Mouse (Mus musculus) neural tube, embryonic 12.5 days (tissue): Measurements from ENCODE around the gene Clstn3. TPM values are rescaled to one million over a fixed set of nuclear protein-coding genes. Genes with fewer than 3 reads are reported as not detected.

Experiments
- ATAC-seq: fragments of 200-750 bp; cut with Nextera tagmentation; 2 replicates; pipeline ENCODE4 v1.8.0; 2017; ENCODE audit warnings: low read depth, mild to moderate bottlenecking, moderate TSS enrichment, moderate library complexity; ENCODE audit not compliant: low FRiP score
- H3K27ac ChIP-seq: fragments of 300-500 bp; sonication (generic); 2 replicates; pipeline ENCODE4 v1.5.1; 2016
- H3K27me3 ChIP-seq: fragments of 300-500 bp; sonication (generic); replicated peaks from 2 replicates; pipeline ENCODE4 v1.6.1; 2016; ENCODE audit warnings: mild to moderate bottlenecking
- H3K36me3 ChIP-seq: fragments of 300-500 bp; sonication (generic); 2 replicates; pipeline ENCODE4 v1.6.1; 2016; ENCODE audit warnings: mild to moderate bottlenecking
- H3K4me1 ChIP-seq: fragments of 300-500 bp; sonication (generic); 2 replicates; pipeline ENCODE4 v1.6.1; 2016
- H3K4me2 ChIP-seq: fragments of 300-500 bp; sonication (generic); replicated peaks from 2 replicates; pipeline ENCODE4 v1.6.1; 2016; ENCODE audit warnings: mild to moderate bottlenecking
- H3K4me3 ChIP-seq: fragments of 300-500 bp; sonication (generic); 2 replicates; pipeline ENCODE4 v1.5.1; 2016
- H3K9ac ChIP-seq: fragments of 300-500 bp; sonication (generic); 2 replicates; pipeline ENCODE4 v1.6.1; 2016; ENCODE audit warnings: mild to moderate bottlenecking
- H3K9me3 ChIP-seq: fragments of 300-500 bp; sonication (generic); 2 replicates; pipeline ENCODE4 v1.6.1; 2016; ENCODE audit warnings: mild to moderate bottlenecking
- WGBS: fragments of 180-500 bp; shearing (Covaris S2); methylation state at CpG from one replicate; pipeline ENCODE4 v1.1.7; 2016; 5-methylcytosine and 5-hydroxymethylcytosine counted together
- polyA plus RNA-seq: library from polyadenylated mRNA; unstranded; fragments of >200 nt; fragmentation: Nextera tagmentation; extraction: Ambion mirVana; gene quantifications from 2 replicates; pipeline ENCODE4 v1.2.1, GENCODE M21; 2016

Clstn3 gene
- polyA plus RNA-seq, 1 experiment from 2014 or later, result 39.7 TPM

GRCm38 (mm10) chr6:124458505-124458904 is 6.1 kb downstream of the Clstn3 start:
- peaks cover 14% of the 10 kb centered on the region; the same call in 1 of the 2 replicates for H3K36me3 ChIP-seq
- H3K4me1 ChIP-seq, result peaks cover 8% of the 10 kb centered on the region; the same call in 1 of the 2 replicates
- WGBS, result 89% methylated on average over 11 of the region's 11 CpGs
- H3K4me2 ChIP-seq, result no peak overlapping the region
- no peak for ATAC-seq
- no peak overlapping the region for H3K9ac ChIP-seq
- H3K27me3 ChIP-seq, result no peaks in the 10 kb centered on the region
- H3K9me3 ChIP-seq, result no peaks in the 10 kb centered on the region
- no peak overlapping the region for H3K4me3 ChIP-seq
- no peak overlapping the region for H3K27ac ChIP-seq

- Histone ChIP-seq H3K4me2 (no peak overlapping the region), H3K9ac (no peak overlapping the region), H3K9me3 (no peaks in the 10 kb centered on the region), H3K27ac (no peak overlapping the region), H3K36me3 (peaks cover 14% of the 10 kb centered on the region; the same call in 1 of the 2 replicates), H3K27me3 (no peaks in the 10 kb centered on the region), H3K4me3 (no peak overlapping the region), H3K4me1 (peaks cover 3% of the 10 kb centered on the region; the same call in 1 of the 2 replicates)
- 92% methylated on average over 5 of the region's 5 CpGs for WGBS
- no peak for ATAC-seq
These were observed 6.8 kb downstream of the Clstn3 start for GRCm38 (mm10) chr6:124457827-124458226.

- WGBS, result 95% methylated on average over 5 of the region's 5 CpGs
- Histone ChIP-seq H3K4me1 (no peaks in the 10 kb centered on the region), H3K27ac (no peak overlapping the region), H3K36me3 (peaks cover 14% of the 10 kb centered on the region; the same call in 1 of the 2 replicates), H3K27me3 (no peaks in the 10 kb centered on the region), H3K9ac (no peak overlapping the region), H3K4me3 (no peak overlapping the region), H3K9me3 (no peaks in the 10 kb centered on the region), H3K4me2 (no peak overlapping the region)
- ATAC-seq, result no peak
These were observed 8.4 kb downstream of the Clstn3 start for GRCm38 (mm10) chr6:124456243-124456642.

GRCm38 (mm10) chr6:124453756-124454155 is 10.8 kb downstream of the Clstn3 start:
- Histone ChIP-seq H3K9ac (no peak overlapping the region), H3K4me2 (no peak overlapping the region), H3K27me3 (no peaks in the 10 kb centered on the region), H3K4me1 (no peaks in the 10 kb centered on the region), H3K36me3 (peaks cover 21% of the 10 kb centered on the region), H3K4me3 (no peak overlapping the region), H3K27ac (no peak overlapping the region), H3K9me3 (no peaks in the 10 kb centered on the region)
- 43% methylated on average over 4 of the region's 4 CpGs for WGBS
- ATAC-seq, result peak; percentile 38; the same call in 1 of the 2 replicates

DNA sequence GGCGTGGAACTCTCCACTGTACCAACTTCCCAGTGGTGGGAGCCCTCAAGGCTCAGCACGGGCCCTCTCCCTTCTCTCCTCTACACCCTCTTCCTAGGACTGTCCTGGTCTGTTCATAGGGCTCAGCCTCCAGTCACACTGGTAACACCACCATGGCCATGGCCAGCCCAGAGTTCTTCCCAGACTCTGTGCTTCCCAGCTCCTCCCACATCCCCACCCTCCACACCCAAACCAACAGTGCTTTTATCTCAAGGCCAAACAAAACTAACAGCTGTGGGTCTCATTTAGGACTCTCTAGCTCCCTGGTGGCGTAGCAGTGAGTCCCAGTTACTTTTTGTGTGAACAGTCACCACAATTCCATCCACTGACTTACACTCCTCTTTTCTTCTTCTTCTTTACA is 12.6 kb downstream of the Clstn3 start:
- 68% methylated on average over 3 of the region's 3 CpGs for WGBS
- Histone ChIP-seq H3K4me2 (no peak overlapping the region), H3K27me3 (no peaks in the 10 kb centered on the region), H3K4me3 (no peak overlapping the region), H3K9ac (no peak overlapping the region), H3K4me1 (no peaks in the 10 kb centered on the region), H3K9me3 (no peaks in the 10 kb centered on the region), H3K27ac (no peak overlapping the region), H3K36me3 (peaks cover 11% of the 10 kb centered on the region)
- no peak for ATAC-seq

DNA sequence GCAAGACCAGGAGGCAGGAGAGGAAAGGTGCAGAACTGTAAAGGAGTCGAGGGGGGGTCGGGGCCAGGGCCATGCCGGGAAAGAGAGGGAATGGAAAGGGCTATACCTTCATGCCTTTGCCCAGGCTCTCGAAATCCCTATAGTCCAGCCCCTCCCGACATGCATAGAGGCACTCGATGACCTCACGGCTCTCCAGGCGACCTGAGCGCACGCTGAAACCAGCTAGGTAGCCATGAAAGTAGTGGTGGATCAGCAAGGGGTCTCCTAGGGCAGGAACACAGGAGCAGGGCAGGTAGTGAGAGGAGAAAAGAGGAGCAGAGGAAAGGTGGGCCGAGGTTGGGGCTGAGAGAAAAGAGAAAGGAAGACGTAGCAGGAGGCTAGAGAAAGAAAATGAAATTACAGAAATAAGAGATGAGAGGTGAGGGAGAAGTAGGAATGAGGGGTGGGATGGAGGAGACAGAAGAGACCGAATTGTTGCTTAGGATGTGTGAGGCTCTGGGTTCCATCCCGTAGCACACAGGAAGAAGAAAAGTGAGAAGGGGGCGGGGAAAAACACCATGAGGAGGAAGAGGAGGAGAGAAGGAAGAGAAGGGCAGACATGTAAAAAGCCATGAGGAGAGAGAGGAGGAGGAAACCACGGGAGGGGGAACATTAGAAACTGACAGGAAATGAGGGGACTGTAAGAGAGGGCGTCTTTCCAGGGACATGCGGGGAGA is 14.8 kb downstream of the Clstn3 start:
- Histone ChIP-seq H3K4me2 (no peak overlapping the region), H3K27me3 (no peaks in the 10 kb centered on the region), H3K4me1 (no peaks in the 10 kb centered on the region), H3K36me3 (peaks cover 11% of the 10 kb centered on the region), H3K27ac (no peak overlapping the region), H3K9ac (no peak overlapping the region), H3K4me3 (no peak overlapping the region), H3K9me3 (no peaks in the 10 kb centered on the region)
- 86% methylated on average over 18 of the region's 18 CpGs for WGBS
- no peak for ATAC-seq

DNA sequence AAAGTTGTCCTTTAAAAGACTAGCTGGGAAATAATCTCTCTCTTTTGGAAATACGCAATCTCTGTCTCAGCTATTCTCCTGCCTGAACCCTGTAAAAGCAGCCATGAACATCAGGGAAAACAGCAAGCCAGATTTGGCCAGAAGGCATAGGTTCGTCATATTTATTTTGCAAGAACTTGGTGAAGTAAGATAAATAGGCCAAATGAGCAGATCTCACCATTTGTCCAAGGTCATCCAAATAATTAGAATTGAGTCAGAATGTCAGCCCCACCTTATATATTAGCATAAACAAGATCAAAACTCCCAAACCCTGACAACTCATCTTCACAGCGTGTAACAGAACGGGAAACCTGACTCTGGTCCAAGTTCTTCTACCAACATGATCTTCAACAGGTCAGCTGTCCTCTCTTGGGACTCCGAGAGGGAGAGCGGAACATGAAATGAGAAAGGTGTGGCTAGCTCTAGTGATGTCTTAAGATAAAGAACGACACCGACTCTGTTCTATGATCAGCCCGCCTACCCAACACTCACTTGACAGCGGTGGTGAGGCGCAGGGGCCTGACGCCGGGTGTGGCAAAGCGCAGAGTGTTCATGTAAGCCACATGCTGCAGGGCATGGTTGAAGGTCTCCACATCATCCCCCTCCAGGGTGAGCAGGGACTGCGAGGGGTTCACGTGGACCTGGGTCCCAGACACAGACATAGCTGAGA is 15.5 kb downstream of the Clstn3 start:
- WGBS, result 93% methylated on average over 16 of the region's 16 CpGs
- Histone ChIP-seq H3K36me3 (peaks cover 15% of the 10 kb centered on the region), H3K4me2 (no peak overlapping the region)

DNA sequence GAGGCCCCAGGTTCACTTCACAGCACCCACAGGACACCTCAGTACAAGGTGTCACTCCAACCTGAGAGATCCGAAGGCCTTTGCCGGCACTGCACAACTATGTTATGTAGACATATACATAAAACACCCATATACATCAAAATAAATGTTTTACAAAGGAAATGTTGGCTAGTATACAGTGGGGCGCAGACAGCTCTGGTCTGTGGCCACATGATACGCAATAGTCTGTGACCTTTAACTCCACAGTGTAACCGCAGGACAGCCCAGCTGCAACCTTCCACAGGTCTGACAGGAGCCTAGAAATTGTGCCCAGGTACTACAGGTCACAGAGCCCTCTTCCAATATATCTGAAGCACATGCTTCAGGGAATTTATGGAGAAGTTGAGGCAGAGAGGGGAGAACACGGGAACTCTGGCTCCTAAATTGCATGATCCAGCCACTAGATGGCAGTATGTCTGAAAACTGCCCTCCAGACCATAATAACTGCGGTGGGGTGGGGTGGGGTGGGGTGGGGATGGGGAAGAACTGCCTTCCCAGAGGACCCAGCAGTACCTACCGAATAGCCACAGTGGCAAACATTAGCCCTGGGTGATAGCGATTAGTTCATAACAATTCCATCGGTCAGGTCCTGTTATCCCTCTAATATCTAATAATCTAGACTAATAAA is 16.3 kb downstream of the Clstn3 start:
- no peak overlapping the region for H3K4me2 ChIP-seq
- ATAC-seq, result no peak; the same call in 1 of the 2 replicates
- H3K36me3 ChIP-seq, result peaks cover 17% of the 10 kb centered on the region
- no peaks in the 10 kb centered on the region for H3K4me1 ChIP-seq
- H3K4me3 ChIP-seq, result no peak overlapping the region
- no peak overlapping the region for H3K9ac ChIP-seq
- no peaks in the 10 kb centered on the region for H3K9me3 ChIP-seq
- WGBS, result 76% methylated on average over 10 of the region's 10 CpGs
- no peak overlapping the region for H3K27ac ChIP-seq
- H3K27me3 ChIP-seq, result no peaks in the 10 kb centered on the region

More for the DNA sequence above, 15.5 kb downstream of the Clstn3 start:
- Histone ChIP-seq H3K4me1 (no peaks in the 10 kb centered on the region), H3K9ac (no peak overlapping the region), H3K27ac (no peak overlapping the region), H3K27me3 (no peaks in the 10 kb centered on the region), H3K4me3 (no peak overlapping the region), H3K9me3 (no peaks in the 10 kb centered on the region)
- ATAC-seq, result no peak

DNA sequence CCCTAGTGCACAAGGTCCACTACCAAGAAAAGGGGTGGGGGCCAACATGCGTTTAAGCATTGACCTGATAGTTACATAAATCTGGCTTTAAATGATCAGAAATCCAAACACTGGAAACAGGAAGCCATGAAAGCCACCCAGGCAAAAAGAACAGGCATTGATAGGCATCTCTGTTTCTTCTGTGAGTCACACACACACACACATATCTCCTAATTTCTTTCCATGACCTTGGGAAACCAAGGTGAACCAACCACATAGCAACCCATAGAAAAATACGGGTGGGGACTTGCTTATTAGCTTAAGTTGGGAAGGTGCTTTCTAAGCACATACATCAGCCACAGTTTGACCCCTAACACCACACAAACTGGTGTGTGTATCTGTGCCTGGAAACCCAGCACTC is 17.2 kb downstream of the Clstn3 start:
- Histone ChIP-seq H3K4me1 (no peaks in the 10 kb centered on the region), H3K36me3 (peaks cover 17% of the 10 kb centered on the region), H3K9ac (no peak overlapping the region), H3K27ac (no peak overlapping the region), H3K4me3 (no peak overlapping the region), H3K27me3 (no peaks in the 10 kb centered on the region), H3K4me2 (no peak overlapping the region), H3K9me3 (no peaks in the 10 kb centered on the region)
- WGBS, result 91% methylated on average over 2 of the region's 2 CpGs
- no peak for ATAC-seq

GRCm38 (mm10) chr6:124446459-124446858 is 18.1 kb downstream of the Clstn3 start:
- Histone ChIP-seq H3K4me3 (no peak overlapping the region), H3K36me3 (peaks cover 17% of the 10 kb centered on the region), H3K4me1 (no peaks in the 10 kb centered on the region), H3K27ac (no peak overlapping the region), H3K27me3 (no peaks in the 10 kb centered on the region), H3K9me3 (no peaks in the 10 kb centered on the region), H3K9ac (no peak overlapping the region), H3K4me2 (no peak overlapping the region)
- 94% methylated on average over 9 of the region's 9 CpGs for WGBS
- ATAC-seq, result no peak

DNA sequence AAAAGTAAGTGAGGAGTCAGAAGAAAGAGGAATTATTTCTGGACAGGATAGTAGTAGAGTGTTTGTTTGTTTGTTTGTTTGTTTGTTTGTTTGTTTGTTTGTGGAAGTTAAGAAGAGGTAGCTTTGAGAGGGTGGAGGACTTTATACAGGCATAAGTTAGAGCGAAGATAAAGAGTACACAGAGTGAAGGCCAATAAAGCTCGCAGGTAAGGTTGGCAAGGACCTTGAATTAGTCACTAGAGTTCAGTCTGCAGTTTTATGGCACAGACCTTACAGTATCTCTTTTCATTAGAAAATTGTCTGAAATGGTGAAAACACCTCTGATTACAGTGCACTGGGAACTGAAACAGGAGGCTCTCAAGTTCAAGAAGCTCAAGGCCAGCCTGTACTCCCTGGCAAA is 18.6 kb downstream of the Clstn3 start:
- no peaks in the 10 kb centered on the region for H3K27me3 ChIP-seq
- H3K9ac ChIP-seq, result no peak overlapping the region
- H3K36me3 ChIP-seq, result peaks cover 20% of the 10 kb centered on the region
- no peak overlapping the region for H3K27ac ChIP-seq
- H3K9me3 ChIP-seq, result no peaks in the 10 kb centered on the region
- no peak for ATAC-seq
- H3K4me1 ChIP-seq, result no peaks in the 10 kb centered on the region
- WGBS, result 91% methylated on average over 2 of the region's 2 CpGs
- no peak overlapping the region for H3K4me3 ChIP-seq
- no peak overlapping the region for H3K4me2 ChIP-seq

GRCm38 (mm10) chr6:124443338-124443737 is 21.3 kb downstream of the Clstn3 start:
- no peak overlapping the region for H3K27ac ChIP-seq
- H3K36me3 ChIP-seq, result peaks cover 16% of the 10 kb centered on the region; the same call in 1 of the 2 replicates
- ATAC-seq, result no peak
- no peaks in the 10 kb centered on the region for H3K27me3 ChIP-seq
- WGBS, result 90% methylated on average over 2 of the region's 2 CpGs
- no peak overlapping the region for H3K9ac ChIP-seq
- no peaks in the 10 kb centered on the region for H3K4me1 ChIP-seq
- no peak overlapping the region for H3K4me3 ChIP-seq
- no peaks in the 10 kb centered on the region for H3K9me3 ChIP-seq
- no peak overlapping the region for H3K4me2 ChIP-seq
